17 mouse cellular contexts compared by ENCODE assay signal in the genomic region with DNA sequence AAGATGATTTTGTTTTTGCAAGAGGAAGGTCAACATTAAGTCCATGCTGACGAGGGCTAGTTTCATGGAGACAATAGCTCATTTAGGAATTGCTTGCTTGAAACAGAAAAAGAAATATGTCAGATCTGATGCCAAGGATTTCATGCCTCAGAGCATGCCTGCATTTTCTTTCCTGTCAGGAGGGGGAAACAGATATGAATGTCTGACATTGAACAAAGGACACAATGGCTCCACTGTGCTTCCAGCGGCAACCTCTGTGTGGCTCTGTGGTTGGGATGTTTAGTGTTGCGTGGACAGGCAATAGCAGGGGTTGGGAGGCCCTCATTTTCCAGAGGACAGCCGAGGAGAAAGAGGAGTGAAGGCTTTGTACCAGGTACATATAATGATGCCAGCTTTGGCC.
DNase-seq lines count a peak whose midpoint lies in the region; ATAC-seq and TF ChIP-seq lines count a peak whose summit lies in the region.
"Had no signal": no experiment of that assay in that cellular context is flagged by ENCODE, and none has a peak within 500 bp of the region (broad histone marks: within the 10 kb centered on the region; RNA-seq: fewer than 3 reads in every experiment).

No protein-coding gene starts in this region.

- no peak overlapping the region for H3K4me3 ChIP-seq in lung, embryonic 14.5 days (ENCODE audit: low read depth, low read length)
- no peak overlapping the region for H3K4me3 ChIP-seq in forebrain, postnatal 0 days (ENCODE audit: low read depth, low read length)
- H3K4me3 ChIP-seq in hindbrain, postnatal 0 days (ENCODE audit: low read length), result no peak overlapping the region
- H3K4me3 ChIP-seq: erythroblast, embryonic 14.5 days; liver, embryonic 12.5 days; myocyte had no signal

- peak; percentile 67; the same call in 1 of the 2 replicates for ATAC-seq in frontal cortex, adult (ENCODE audit: low TSS enrichment)
- no peak for ATAC-seq in lung, embryonic 14.5 days (ENCODE audit: insufficient read depth)
- peak; percentile 42 for ATAC-seq in forebrain, postnatal 0 days
- ATAC-seq in hindbrain, postnatal 0 days, result peak; percentile 90
- no peak for ATAC-seq in megakaryocyte progenitor cell, adult 5-6 weeks (replicated peaks; ENCODE audit: poor library complexity)
- ATAC-seq: liver, embryonic 12.5 days had no signal

- no peaks in the 10 kb centered on the region for H3K27me3 ChIP-seq in lung, embryonic 14.5 days (ENCODE audit: insufficient read depth, low read length)
- H3K27me3 ChIP-seq in forebrain, postnatal 0 days (ENCODE audit: insufficient read depth, low read length), result no peaks in the 10 kb centered on the region
- no peaks in the 10 kb centered on the region for H3K27me3 ChIP-seq in hindbrain, postnatal 0 days (ENCODE audit: insufficient read depth, low read length)
- H3K27me3 ChIP-seq: CH12.LX; liver, embryonic 12.5 days had no signal

- 62% methylated on average over 4 of the region's 4 CpGs for WGBS in lung, embryonic 14.5 days
- 25% methylated on average over 4 of the region's 4 CpGs for WGBS in forebrain, postnatal 0 days
- WGBS in hindbrain, postnatal 0 days, result 24% methylated on average over 4 of the region's 4 CpGs

- H3K4me2 ChIP-seq in lung, embryonic 14.5 days, result no peak overlapping the region
- no peak overlapping the region for H3K4me2 ChIP-seq in forebrain, postnatal 0 days (ENCODE audit: low read depth)
- no peak overlapping the region for H3K4me2 ChIP-seq in hindbrain, postnatal 0 days (ENCODE audit: low read depth, low read length)
- H3K4me2 ChIP-seq: liver, embryonic 12.5 days had no signal

- no peak overlapping the region for H3K27ac ChIP-seq in lung, embryonic 14.5 days (ENCODE audit: low read depth)
- H3K27ac ChIP-seq in forebrain, postnatal 0 days (ENCODE audit: low read depth, low read length), result no peak overlapping the region
- no peak overlapping the region for H3K27ac ChIP-seq in hindbrain, postnatal 0 days
- H3K27ac ChIP-seq: liver, embryonic 12.5 days had no signal

- DNase-seq in frontal cortex, postnatal 14 days (ENCODE audit: low spot score in 2 of 2), result no peak
- DNase-seq in lung, embryonic 14.5 days, result peak; percentile 22
- no peak for DNase-seq in lung, postnatal 25 days (ENCODE audit: low spot score)
- peak; percentile 10 for DNase-seq in forebrain, postnatal 0 days
- DNase-seq in hindbrain, postnatal 0 days (ENCODE audit: low spot score), result peak; percentile 39
- no peak for DNase-seq in gastrocnemius, postnatal 10 days
- DNase-seq: cerebellum, postnatal 25 days; gastrocnemius, postnatal 25 days; kidney, postnatal 25 days; lung, postnatal 36 days; right cerebral cortex, adult 18-20 months had no signal

- no peak overlapping the region for H3K9ac ChIP-seq in lung, embryonic 14.5 days
- no peak overlapping the region for H3K9ac ChIP-seq in forebrain, postnatal 0 days
- no peak overlapping the region for H3K9ac ChIP-seq in hindbrain, postnatal 0 days (replicated peaks; ENCODE audit: low read length)
- H3K9ac ChIP-seq: liver, embryonic 12.5 days had no signal

- no peaks in the 10 kb centered on the region for H3K36me3 ChIP-seq in lung, embryonic 14.5 days (ENCODE audit: insufficient read depth)
- H3K36me3 ChIP-seq in forebrain, postnatal 0 days (ENCODE audit: insufficient read depth), result no peaks in the 10 kb centered on the region
- H3K36me3 ChIP-seq in hindbrain, postnatal 0 days (ENCODE audit: insufficient read depth, low read length), result no peaks in the 10 kb centered on the region
- H3K36me3 ChIP-seq: liver, embryonic 12.5 days had no signal

- H3K4me1 ChIP-seq in lung, embryonic 14.5 days (ENCODE audit: insufficient read depth), result no peaks in the 10 kb centered on the region
- no peaks in the 10 kb centered on the region for H3K4me1 ChIP-seq in forebrain, postnatal 0 days (ENCODE audit: insufficient read depth)
- H3K4me1 ChIP-seq in hindbrain, postnatal 0 days (ENCODE audit: insufficient read depth, low read length), result no peaks in the 10 kb centered on the region
- H3K4me1 ChIP-seq: liver, embryonic 12.5 days had no signal

- H3K9me3 ChIP-seq in lung, embryonic 14.5 days (ENCODE audit: low read depth, low read length), result no peaks in the 10 kb centered on the region
- H3K9me3 ChIP-seq in forebrain, postnatal 0 days (ENCODE audit: low read length), result no peaks in the 10 kb centered on the region
- 0 out of 2 replicates have a peak, but pooled peaks cover 4% of the 10 kb centered on the region for H3K9me3 ChIP-seq in hindbrain, postnatal 0 days (ENCODE audit: low read length)
- H3K9me3 ChIP-seq: liver, embryonic 12.5 days had no signal

- TF ChIP-seq CTCF in lung, embryonic 14.5 days (IDR thresholded peaks at IDR 0.05; ENCODE audit: low read depth), result 0 out of 2 replicates have a peak, but pooled peaks have one; percentile 7
- TF ChIP-seq CTCF in forebrain, postnatal 0 days (IDR thresholded peaks at IDR 0.05; ENCODE audit: low read depth), result no peak
- no peak for TF ChIP-seq CTCF in hindbrain, postnatal 0 days (IDR thresholded peaks at IDR 0.05; ENCODE audit: low read depth)

Comparison
In these comparisons a context has a peak if more than half of its experiments do, and no peak if none do; other contexts are left out.
1. DNase-seq: peak in lung, embryonic 14.5 days (single experiment), forebrain, postnatal 0 days (single experiment) and hindbrain, postnatal 0 days (single experiment); none in frontal cortex, postnatal 14 days (0 of 2), lung, postnatal 25 days (single experiment) and gastrocnemius, postnatal 10 days (single experiment).
2. ATAC-seq: peak in frontal cortex, adult (single experiment), forebrain, postnatal 0 days (single experiment) and hindbrain, postnatal 0 days (single experiment); none in lung, embryonic 14.5 days (single experiment) and megakaryocyte progenitor cell, adult 5-6 weeks (single experiment).